Mouse (Mus musculus): ENCODE data around the gene Cdkn1b.

Gene Cdkn1b

DNA sequence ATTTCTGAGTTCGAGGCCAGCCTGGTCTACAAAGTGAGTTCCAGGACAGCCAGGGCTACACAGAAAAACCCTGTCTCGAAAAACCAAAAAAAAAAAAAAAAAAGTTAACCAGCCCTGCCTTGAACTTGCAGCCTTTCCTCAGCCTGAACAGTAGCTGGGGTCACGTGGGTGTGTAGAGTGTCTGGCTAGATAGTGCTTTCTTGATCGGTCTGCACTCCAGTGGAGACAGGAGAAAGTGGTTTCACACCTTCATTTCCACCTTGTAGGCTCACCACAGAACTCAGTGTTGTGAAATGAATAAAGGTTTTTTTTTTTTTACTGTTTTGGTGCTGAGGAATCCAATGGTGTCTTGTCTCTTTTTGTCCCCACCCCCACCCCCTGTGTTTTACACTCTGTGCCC, 16.8 kb upstream of the Cdkn1b start:
- DNase-seq (ENCODE audit: low spot score in 2 of 2) = no peak

GRCm38 (mm10) chr6:134903891-134904884, 16.0 kb upstream of the Cdkn1b start:
- no peak for DNase-seq (ENCODE audit: low spot score in 2 of 2)

- no peak for DNase-seq (ENCODE audit: low spot score in 2 of 2)
Measured at GRCm38 (mm10) chr6:134905811-134906210, 14.4 kb upstream of the Cdkn1b start.

- no peak for DNase-seq (ENCODE audit: low spot score in 2 of 2)
Measured at GRCm38 (mm10) chr6:134914523-134914922, 5.7 kb upstream of the Cdkn1b start.

DNA sequence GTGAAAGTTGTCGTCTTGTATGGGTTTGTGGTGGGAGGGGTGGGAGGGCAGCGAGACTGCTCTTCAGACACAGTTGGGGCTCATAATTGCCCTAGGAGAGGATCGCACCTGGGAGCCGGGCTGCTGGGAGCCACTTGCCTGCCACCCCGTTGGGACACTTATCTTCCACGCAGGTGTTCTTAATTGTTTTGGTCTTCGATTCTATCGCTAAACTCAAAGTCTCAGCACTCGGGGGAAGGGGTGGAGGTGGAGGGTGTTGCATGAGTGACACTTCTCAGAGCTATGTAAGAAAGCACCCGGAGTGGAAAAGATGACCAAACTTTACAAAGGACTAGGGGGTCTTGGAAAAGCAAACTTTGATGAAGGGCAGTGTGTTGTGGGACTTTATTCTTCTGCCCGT, 3.6 kb upstream of the Cdkn1b start:
- peak in 1 of 2 experiments; percentile 26 for DNase-seq (ENCODE audit: low spot score in 2 of 2)

- DNase-seq (ENCODE audit: low spot score in 2 of 2) = peak; percentile 33 to 61
Measured at GRCm38 (mm10) chr6:134917087-134917486, 3.1 kb upstream of the Cdkn1b start.

- DNase-seq (ENCODE audit: low spot score in 2 of 2) = no peak
Measured at GRCm38 (mm10) chr6:134918769-134919168, 1.4 kb upstream of the Cdkn1b start.

DNA sequence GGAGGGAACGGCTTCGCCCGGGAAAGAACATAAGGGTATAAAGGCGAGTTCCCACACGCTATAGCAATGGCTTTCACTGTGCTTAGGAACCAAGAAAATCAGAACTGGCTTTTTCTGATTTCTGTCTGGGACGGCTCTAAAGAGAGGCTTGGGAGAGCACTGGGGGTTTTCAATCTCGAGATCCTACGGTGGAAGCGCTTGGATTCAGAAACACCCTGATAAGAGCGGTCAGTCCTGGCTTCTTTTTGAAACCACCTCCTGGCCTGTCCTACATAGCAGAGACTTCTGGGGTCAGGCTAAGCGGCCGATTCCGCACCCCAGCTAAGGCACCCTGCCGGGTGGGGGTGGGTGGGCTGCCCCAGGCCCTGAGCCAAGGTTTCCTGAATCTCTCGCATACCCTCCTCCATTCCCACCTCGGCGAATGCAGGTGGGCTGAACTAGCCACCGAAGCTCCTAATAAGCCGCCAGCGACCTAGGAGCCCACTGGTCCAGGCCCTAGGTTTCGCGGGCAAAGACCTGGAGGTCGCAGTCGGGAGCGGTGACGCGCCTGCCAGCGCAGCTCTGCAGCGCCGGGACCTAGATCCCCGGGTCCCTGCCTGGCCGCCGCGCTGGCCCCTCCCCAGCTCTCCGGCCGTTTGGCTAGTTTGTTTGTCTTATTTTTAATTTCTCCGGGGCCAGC, 551 bp upstream of the Cdkn1b start:
- no peak for DNase-seq (ENCODE audit: low spot score in 2 of 2)

GRCm38 (mm10) chr6:134921014-134921694, 953 bp downstream of the Cdkn1b start:
- no peak for DNase-seq (ENCODE audit: low spot score in 2 of 2)

GRCm38 (mm10) chr6:134921695-134922510, 1.7 kb downstream of the Cdkn1b start:
- DNase-seq (ENCODE audit: low spot score in 2 of 2) = no peak

- DNase-seq (ENCODE audit: low spot score in 2 of 2) = no peak
Measured at GRCm38 (mm10) chr6:134922511-134923195, 2.5 kb downstream of the Cdkn1b start.

DNA sequence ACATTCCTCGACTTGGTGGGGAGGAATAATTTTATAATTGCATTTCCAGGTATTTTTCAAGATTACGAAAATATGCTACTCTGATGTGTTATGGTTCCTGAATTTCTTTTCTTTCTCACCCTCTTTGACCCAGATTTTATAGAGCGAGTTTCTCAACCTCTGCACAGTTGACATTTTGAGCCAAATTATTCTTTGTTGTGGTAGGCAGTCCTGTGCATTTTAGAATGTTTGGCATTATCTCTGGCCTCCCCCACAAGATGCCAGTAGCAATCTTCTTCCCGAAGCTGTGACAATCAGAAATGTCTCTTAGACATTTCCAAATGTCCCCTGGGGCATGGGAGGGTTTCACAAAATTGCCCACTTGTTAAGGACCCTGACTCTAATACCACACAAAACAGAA, 3.5 kb downstream of the Cdkn1b start:
- no peak for DNase-seq (ENCODE audit: low spot score in 2 of 2)

GRCm38 (mm10) chr6:134924262-134924661, 4.1 kb downstream of the Cdkn1b start:
- no peak for DNase-seq (ENCODE audit: low spot score in 2 of 2)

DNA sequence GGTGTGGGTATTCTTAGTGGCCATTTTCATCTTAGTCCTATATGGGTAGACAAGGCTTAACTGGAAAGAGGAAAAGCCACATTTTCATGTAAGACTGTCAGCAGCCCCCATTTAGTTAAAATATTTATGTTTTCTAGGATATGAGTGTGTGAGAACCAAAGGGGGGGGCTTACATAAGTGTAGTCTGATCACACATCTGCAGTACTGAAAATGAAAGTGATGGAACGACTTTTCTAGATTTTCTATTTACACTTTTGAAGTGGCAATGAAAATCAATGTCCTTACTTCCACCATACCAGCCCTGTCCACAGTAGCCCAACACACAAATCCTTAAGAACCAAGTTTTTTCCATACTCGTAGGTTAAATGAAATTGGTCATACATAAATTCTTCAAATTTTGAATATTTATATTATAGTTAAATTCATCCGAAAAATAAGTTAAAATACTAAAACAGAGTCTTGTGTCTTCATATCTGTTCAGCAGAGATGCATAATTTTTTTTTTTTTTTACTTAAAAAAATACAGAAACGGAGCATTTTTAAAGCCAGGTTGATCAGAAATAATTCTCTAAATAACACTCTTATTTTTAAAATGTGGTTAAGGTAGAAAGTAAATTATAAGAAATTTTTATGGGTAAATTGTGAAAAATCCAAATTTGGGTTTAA, 5.6 kb downstream of the Cdkn1b start:
- no peak for DNase-seq (ENCODE audit: low spot score in 2 of 2)

DNA sequence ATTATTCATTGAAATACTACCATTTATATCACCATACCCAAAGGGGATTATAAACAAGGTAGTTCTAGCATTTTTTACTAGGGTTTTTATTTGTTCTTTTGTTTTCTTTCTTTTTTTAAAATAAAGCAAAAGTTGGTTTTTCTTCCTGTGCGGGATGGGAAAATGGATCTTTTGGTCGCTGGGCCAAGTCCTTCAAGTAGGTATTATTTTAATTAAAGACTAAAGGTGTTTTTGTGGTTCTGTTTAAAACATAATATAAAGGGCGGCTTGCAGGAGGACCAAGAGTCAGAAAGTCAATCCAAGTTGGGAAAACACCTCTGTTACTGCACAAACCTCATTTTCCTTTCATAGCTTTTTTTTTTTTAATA, 6.1 kb downstream of the Cdkn1b start:
- DNase-seq (ENCODE audit: low spot score in 2 of 2) = no peak

- peak; percentile 48 to 64 for DNase-seq (ENCODE audit: low spot score in 2 of 2)
Measured at GRCm38 (mm10) chr6:134926803-134927594, 6.8 kb downstream of the Cdkn1b start.

DNA sequence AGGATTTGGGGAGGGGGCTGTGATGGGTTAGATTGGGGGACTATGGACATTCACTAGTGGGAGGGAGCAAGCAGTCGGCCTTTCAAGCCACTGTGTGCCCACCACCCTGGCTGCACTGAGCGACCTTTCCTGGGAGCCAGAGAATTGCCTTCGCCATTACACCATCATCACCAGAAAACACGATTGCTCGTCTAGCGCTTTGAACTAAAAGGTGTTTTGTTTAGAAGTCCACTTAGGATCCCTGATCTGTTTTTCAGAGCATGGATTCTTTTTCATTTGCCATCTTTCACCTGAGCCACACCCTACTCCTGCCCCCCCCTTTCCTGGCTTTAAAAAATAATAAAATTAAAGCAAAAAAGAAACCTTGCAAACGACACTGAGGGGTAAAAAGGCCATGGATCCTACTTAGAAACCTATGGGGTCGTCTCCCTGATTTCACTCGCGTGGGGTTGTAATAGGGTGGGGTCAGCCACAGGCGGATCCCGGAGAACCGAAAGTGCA, 7.4 kb downstream of the Cdkn1b start:
- DNase-seq (ENCODE audit: low spot score in 2 of 2) = no peak

GRCm38 (mm10) chr6:134928096-134928888, 8.1 kb downstream of the Cdkn1b start:
- peak; percentile 66 to 85 for DNase-seq (ENCODE audit: low spot score in 2 of 2)
